Mouse (Mus musculus): Measurements from ENCODE around the gene Dmc1. TPM values are rescaled to one million over a fixed set of nuclear protein-coding genes. Genes with fewer than 3 reads are reported as not detected.

Gene Dmc1
- polyA plus RNA-seq, 1 experiment from 2014 or later, result 1.7 TPM

DNA sequence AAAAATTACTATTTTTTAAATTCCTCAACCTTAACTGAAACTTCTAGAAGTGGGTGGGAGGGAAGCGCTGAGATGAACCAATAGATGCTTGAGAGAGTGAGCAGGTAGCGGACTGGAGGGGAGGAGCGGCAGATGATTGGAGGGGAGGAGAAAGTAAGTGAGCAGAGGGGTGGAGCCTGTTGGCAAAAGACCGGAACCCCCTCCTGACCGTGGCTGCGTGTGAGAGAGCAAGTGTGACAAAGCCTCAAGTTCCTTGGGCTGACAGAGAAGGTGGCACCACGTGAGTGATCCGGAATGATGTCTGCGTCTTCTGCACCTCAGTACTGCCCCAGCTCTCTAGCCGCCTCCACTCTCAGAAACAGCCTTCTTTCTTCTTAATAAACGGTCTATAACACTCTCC lies 12.2 kb upstream of the Dmc1 start:
- H3K9me3 ChIP-seq (ENCODE audit: control insufficient read depth, low read length), result no peaks in the 10 kb centered on the region
- 84% methylated on average over 11 of the region's 11 CpGs for WGBS
- H3K36me3 ChIP-seq (ENCODE audit: control insufficient read depth, insufficient read depth, low read length), result no peaks in the 10 kb centered on the region
- H3K4me3 ChIP-seq (ENCODE audit: low read length), result no peak overlapping the region
- no peak for ATAC-seq
- H3K4me2 ChIP-seq (ENCODE audit: low read depth, low read length), result no peak overlapping the region
- H3K27me3 ChIP-seq (replicated peaks; ENCODE audit: control insufficient read depth, insufficient read depth, low read length), result no peaks in the 10 kb centered on the region
- no peaks in the 10 kb centered on the region for H3K4me1 ChIP-seq (ENCODE audit: control insufficient read depth, insufficient read depth, low read length)
- no peak overlapping the region for H3K9ac ChIP-seq (ENCODE audit: low read depth, low read length)
- no peak overlapping the region for H3K27ac ChIP-seq (ENCODE audit: low read length)

DNA sequence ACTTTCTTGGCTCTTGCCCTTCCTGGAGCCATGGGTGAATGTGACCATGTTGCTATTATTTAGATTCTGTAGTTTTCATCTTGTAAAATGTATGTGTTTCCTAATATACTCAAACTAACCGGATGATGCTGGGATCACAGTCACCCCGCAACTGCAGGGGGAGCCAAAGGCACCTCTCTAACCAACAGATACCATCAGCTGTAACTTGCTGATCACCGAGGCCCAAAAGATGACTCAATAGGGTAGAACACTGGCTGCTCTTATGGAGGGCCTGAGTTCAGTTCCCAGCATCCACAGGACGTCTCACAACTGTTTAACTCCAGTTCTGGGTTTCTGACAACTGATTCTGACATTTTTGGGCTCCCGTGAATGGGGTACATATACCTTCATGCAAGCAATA lies 11.8 kb upstream of the Dmc1 start:
- no peaks in the 10 kb centered on the region for H3K27me3 ChIP-seq (replicated peaks; ENCODE audit: control insufficient read depth, insufficient read depth, low read length)
- no peak overlapping the region for H3K9ac ChIP-seq (ENCODE audit: low read depth, low read length)
- H3K4me2 ChIP-seq (ENCODE audit: low read depth, low read length), result no peak overlapping the region
- no peak overlapping the region for H3K4me3 ChIP-seq (ENCODE audit: low read length)
- no peaks in the 10 kb centered on the region for H3K4me1 ChIP-seq (ENCODE audit: control insufficient read depth, insufficient read depth, low read length)
- ATAC-seq, result no peak
- no peak overlapping the region for H3K27ac ChIP-seq (ENCODE audit: low read length)
- H3K9me3 ChIP-seq (ENCODE audit: control insufficient read depth, low read length), result no peaks in the 10 kb centered on the region
- H3K36me3 ChIP-seq (ENCODE audit: control insufficient read depth, insufficient read depth, low read length), result no peaks in the 10 kb centered on the region
- WGBS, result 82% methylated on average over 5 of the region's 5 CpGs

DNA sequence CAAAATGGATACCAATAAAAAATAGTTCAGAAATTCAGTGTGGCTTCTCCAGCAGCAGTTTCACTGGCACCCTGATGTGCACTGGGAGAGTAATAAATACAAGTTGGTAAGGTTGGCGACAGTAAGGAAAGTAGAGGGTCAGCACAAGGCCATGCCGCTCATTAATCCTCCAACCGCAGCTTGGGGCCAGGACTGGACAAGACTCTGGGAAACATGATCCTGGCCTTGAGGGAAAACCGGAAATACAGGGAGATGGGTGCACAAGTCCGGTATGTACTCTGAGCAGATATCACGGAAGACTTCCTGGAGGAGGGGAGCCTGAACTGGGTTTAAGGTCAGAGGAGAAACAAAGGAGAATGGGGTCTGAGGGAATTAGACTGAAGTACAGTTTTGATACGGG lies 10.6 kb upstream of the Dmc1 start:
- H3K4me3 ChIP-seq (ENCODE audit: low read length), result no peak overlapping the region
- WGBS, result 77% methylated on average over 7 of the region's 7 CpGs
- H3K36me3 ChIP-seq (ENCODE audit: control insufficient read depth, insufficient read depth, low read length), result no peaks in the 10 kb centered on the region
- ATAC-seq, result no peak
- H3K27ac ChIP-seq (ENCODE audit: low read length), result no peak overlapping the region
- no peak overlapping the region for H3K9ac ChIP-seq (ENCODE audit: low read depth, low read length)
- H3K4me1 ChIP-seq (ENCODE audit: control insufficient read depth, insufficient read depth, low read length), result no peaks in the 10 kb centered on the region
- no peak overlapping the region for H3K4me2 ChIP-seq (ENCODE audit: low read depth, low read length)
- H3K27me3 ChIP-seq (replicated peaks; ENCODE audit: control insufficient read depth, insufficient read depth, low read length), result no peaks in the 10 kb centered on the region
- no peaks in the 10 kb centered on the region for H3K9me3 ChIP-seq (ENCODE audit: control insufficient read depth, low read length)

DNA sequence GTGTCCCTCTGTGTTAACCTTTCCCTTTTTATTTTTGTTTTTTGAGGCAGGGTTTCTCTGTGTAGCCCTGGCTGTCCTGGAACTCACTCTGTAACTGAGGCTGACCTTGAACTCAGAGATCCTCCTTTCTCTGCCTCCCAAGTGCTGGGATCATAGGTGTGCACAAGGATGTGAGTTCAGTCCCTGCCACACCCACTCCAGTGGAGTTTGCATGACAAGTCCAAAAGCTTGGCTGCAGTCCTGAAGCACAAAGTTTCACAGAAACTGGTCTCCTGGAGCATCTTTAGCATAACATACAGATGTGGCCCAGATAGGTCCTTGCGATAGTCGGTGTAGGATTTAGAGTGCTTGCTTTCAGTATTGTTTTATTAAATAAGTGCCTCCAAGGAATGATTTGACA lies 4.3 kb upstream of the Dmc1 start:
- Histone ChIP-seq H3K9ac (ENCODE audit: low read depth, low read length) (no peak overlapping the region), H3K4me1 (ENCODE audit: control insufficient read depth, insufficient read depth, low read length) (peaks cover 7% of the 10 kb centered on the region), H3K9me3 (ENCODE audit: control insufficient read depth, low read length) (no peaks in the 10 kb centered on the region), H3K27ac (ENCODE audit: low read length) (no peak overlapping the region), H3K4me3 (ENCODE audit: low read length) (no peak overlapping the region), H3K36me3 (ENCODE audit: control insufficient read depth, insufficient read depth, low read length) (no peaks in the 10 kb centered on the region), H3K4me2 (ENCODE audit: low read depth, low read length) (no peak overlapping the region), H3K27me3 (replicated peaks; ENCODE audit: control insufficient read depth, insufficient read depth, low read length) (no peaks in the 10 kb centered on the region)
- 96% methylated on average over 2 of the region's 2 CpGs for WGBS
- ATAC-seq, result no peak

DNA sequence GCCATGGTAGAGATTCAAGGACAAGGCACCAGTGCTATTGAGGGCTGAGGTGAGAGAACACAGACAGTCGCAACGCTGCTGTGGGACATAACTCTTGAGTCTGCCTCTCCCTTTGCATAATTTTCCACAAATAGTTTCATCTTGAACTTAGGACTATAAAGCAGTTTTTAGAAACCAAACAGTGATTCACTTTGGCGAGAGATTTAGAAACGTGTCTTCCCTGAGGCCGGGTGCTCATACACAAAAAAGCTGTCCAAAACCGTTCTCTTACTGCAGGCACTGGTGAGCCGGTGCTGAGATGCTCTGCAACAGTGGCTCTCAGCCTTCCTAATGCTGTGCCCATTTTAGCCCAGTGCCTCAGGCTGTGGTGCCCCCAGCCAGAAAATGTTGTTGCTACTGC lies 3.3 kb upstream of the Dmc1 start:
- no peak overlapping the region for H3K27ac ChIP-seq (ENCODE audit: low read length)
- WGBS, result 69% methylated on average over 7 of the region's 7 CpGs

DNA sequence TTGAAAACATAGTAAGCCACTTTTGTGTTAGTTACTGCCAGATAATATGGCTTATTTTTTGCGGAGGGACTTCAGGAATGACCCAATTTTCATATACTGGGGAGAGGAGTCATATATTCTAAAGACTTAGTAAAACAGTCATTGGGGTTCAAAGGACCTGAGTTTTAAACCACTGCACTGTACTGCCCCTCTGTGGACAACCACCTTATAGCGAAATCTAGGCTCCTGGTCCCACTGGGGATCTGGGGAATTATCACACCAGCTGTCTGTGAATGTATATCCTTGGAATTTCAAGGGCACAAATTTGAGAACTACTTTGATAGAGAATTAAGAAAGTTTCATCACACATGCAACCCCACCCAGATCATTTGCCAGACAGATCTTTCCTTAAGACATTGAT lies 2.8 kb upstream of the Dmc1 start:
- Histone ChIP-seq H3K4me3 (ENCODE audit: low read length) (no peak overlapping the region), H3K9ac (ENCODE audit: low read depth, low read length) (no peak overlapping the region), H3K36me3 (ENCODE audit: control insufficient read depth, insufficient read depth, low read length) (no peaks in the 10 kb centered on the region), H3K27ac (ENCODE audit: low read length) (no peak overlapping the region), H3K4me2 (ENCODE audit: low read depth, low read length) (no peak overlapping the region), H3K9me3 (ENCODE audit: control insufficient read depth, low read length) (no peaks in the 10 kb centered on the region), H3K27me3 (replicated peaks; ENCODE audit: control insufficient read depth, insufficient read depth, low read length) (no peaks in the 10 kb centered on the region), H3K4me1 (ENCODE audit: control insufficient read depth, insufficient read depth, low read length) (peaks cover 7% of the 10 kb centered on the region)
- ATAC-seq, result no peak
- WGBS, result 47% methylated on average over 2 of the region's 2 CpGs

More for the DNA sequence above, 3.3 kb upstream of the Dmc1 start:
- no peaks in the 10 kb centered on the region for H3K9me3 ChIP-seq (ENCODE audit: control insufficient read depth, low read length)
- H3K4me2 ChIP-seq (ENCODE audit: low read depth, low read length), result no peak overlapping the region
- H3K4me3 ChIP-seq (ENCODE audit: low read length), result no peak overlapping the region
- peaks cover 7% of the 10 kb centered on the region for H3K4me1 ChIP-seq (ENCODE audit: control insufficient read depth, insufficient read depth, low read length)
- no peaks in the 10 kb centered on the region for H3K27me3 ChIP-seq (replicated peaks; ENCODE audit: control insufficient read depth, insufficient read depth, low read length)
- no peaks in the 10 kb centered on the region for H3K36me3 ChIP-seq (ENCODE audit: control insufficient read depth, insufficient read depth, low read length)
- ATAC-seq, result no peak
- no peak overlapping the region for H3K9ac ChIP-seq (ENCODE audit: low read depth, low read length)

DNA sequence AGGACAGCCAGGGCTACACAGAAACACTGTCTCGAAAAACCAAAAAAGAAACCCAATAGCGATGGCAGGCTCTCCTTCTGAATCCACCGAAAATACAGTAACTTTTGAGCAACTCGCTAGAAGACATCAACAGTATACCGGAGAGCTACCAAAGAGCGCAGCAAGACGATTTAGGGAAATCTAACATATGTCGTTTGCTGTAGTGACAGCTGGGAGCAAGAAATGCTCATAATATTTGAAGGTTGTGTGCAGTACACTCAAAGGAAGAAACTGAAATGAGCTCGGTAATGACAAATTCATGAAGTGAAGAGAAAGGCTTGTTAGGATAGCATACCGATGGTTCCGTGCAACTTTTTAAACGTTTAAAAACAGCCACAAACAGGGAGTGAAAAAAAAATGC lies 1.3 kb upstream of the Dmc1 start:
- Histone ChIP-seq H3K9ac (ENCODE audit: low read depth, low read length) (no peak overlapping the region), H3K4me3 (ENCODE audit: low read length) (no peak overlapping the region), H3K9me3 (ENCODE audit: control insufficient read depth, low read length) (no peaks in the 10 kb centered on the region), H3K4me1 (ENCODE audit: control insufficient read depth, insufficient read depth, low read length) (peaks cover 7% of the 10 kb centered on the region), H3K4me2 (ENCODE audit: low read depth, low read length) (no peak overlapping the region), H3K36me3 (ENCODE audit: control insufficient read depth, insufficient read depth, low read length) (no peaks in the 10 kb centered on the region), H3K27ac (ENCODE audit: low read length) (no peak overlapping the region), H3K27me3 (replicated peaks; ENCODE audit: control insufficient read depth, insufficient read depth, low read length) (no peaks in the 10 kb centered on the region)
- 83% methylated on average over 12 of the region's 12 CpGs for WGBS
- no peak for ATAC-seq

DNA sequence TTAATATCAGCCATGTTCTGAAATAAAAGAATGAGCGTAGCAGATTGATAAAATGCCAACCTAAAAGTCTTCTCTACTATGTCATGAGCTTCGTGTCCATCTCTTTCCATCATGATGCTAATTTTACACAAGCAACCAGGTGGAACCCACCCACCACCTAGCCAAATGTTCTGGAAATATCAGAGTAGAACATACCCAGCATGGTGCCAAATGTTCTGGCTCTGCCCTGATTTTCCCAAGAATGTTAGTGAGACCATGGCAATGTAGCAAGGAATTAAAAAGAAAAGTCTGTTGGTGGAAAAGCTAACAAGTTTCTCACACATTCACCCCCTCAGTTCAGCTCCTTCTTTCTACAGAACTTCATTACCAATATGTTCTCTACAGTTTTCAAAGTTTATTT lies 4.7 kb downstream of the Dmc1 start:
- Histone ChIP-seq H3K4me1 (ENCODE audit: control insufficient read depth, insufficient read depth, low read length) (peaks cover 7% of the 10 kb centered on the region), H3K27ac (ENCODE audit: low read length) (no peak overlapping the region), H3K36me3 (ENCODE audit: control insufficient read depth, insufficient read depth, low read length) (no peaks in the 10 kb centered on the region), H3K9ac (ENCODE audit: low read depth, low read length) (no peak overlapping the region), H3K27me3 (replicated peaks; ENCODE audit: control insufficient read depth, insufficient read depth, low read length) (no peaks in the 10 kb centered on the region), H3K4me2 (ENCODE audit: low read depth, low read length) (no peak overlapping the region), H3K9me3 (ENCODE audit: control insufficient read depth, low read length) (no peaks in the 10 kb centered on the region), H3K4me3 (ENCODE audit: low read length) (no peak overlapping the region)
- 86% methylated on average over 2 of the region's 2 CpGs for WGBS
- no peak for ATAC-seq

DNA sequence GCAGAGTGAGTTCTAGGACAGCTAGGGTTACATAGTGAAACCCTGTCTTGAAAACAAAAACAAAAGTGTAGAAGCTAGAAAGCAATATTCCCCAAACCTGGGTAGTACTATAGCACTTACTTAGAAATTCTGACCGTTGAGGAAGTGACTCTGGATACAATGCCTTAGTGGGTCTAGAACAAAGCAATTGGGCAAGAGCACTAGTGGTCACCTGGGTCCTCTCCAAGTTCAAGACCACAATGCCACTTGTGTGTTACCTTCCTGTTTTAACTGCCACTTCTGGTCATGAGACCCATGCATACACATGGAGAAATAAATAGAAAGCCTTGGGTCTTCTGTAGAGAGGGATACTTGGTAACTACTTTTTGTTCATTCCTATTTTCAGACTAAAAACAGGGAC lies 6.2 kb downstream of the Dmc1 start:
- Histone ChIP-seq H3K4me2 (ENCODE audit: low read depth, low read length) (no peak overlapping the region), H3K36me3 (ENCODE audit: control insufficient read depth, insufficient read depth, low read length) (no peaks in the 10 kb centered on the region), H3K4me3 (ENCODE audit: low read length) (no peak overlapping the region), H3K27ac (ENCODE audit: low read length) (no peak overlapping the region), H3K9ac (ENCODE audit: low read depth, low read length) (no peak overlapping the region), H3K27me3 (replicated peaks; ENCODE audit: control insufficient read depth, insufficient read depth, low read length) (no peaks in the 10 kb centered on the region), H3K9me3 (ENCODE audit: control insufficient read depth, low read length) (no peaks in the 10 kb centered on the region), H3K4me1 (ENCODE audit: control insufficient read depth, insufficient read depth, low read length) (no peaks in the 10 kb centered on the region)
- ATAC-seq, result no peak
- 89% methylated on average over 1 of the region's 1 CpGs for WGBS

DNA sequence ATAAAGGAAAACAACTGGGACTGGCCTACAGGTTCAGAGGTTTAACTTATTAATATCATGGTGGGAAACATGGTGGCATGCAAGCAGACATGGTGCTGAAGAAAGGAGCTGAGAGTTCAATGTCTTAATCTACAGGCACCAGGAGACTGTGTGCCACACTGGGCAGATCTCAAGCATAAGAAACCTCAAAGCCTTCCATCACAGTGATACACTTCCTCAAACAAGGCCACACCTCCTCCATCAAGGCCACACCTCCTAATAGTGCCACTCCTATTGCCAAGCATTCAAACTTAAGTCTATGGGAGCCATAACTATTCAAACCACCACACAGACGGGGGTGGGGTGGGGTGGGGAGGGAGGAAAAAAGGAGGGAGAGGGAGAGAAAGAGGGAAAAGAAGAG lies 23.3 kb downstream of the Dmc1 start:
- Histone ChIP-seq H3K9ac (ENCODE audit: low read depth, low read length) (no peak overlapping the region), H3K4me2 (ENCODE audit: low read depth, low read length) (no peak overlapping the region), H3K4me3 (ENCODE audit: low read length) (no peak overlapping the region), H3K27ac (ENCODE audit: low read length) (no peak overlapping the region), H3K36me3 (ENCODE audit: control insufficient read depth, insufficient read depth, low read length) (no peaks in the 10 kb centered on the region), H3K27me3 (replicated peaks; ENCODE audit: control insufficient read depth, insufficient read depth, low read length) (no peaks in the 10 kb centered on the region), H3K9me3 (ENCODE audit: control insufficient read depth, low read length) (no peaks in the 10 kb centered on the region), H3K4me1 (ENCODE audit: control insufficient read depth, insufficient read depth, low read length) (no peaks in the 10 kb centered on the region)
- ATAC-seq, result no peak
- WGBS, result 52% methylated on average over 1 of the region's 1 CpGs

Measured in intestine, embryonic 16.5 days (tissue).